Mouse (Mus musculus): ENCODE measurements around the gene Lrrc4c. TPM values are rescaled to one million over a fixed set of nuclear protein-coding genes. Genes with fewer than 3 reads are reported as not detected.

Gene Lrrc4c
- total RNA-seq, 1 experiment, result 0.09 TPM

GRCm38 (mm10) chr2:97586322-97586721, 1268.4 kb downstream of the Lrrc4c start:
- Histone ChIP-seq H3K27ac (ENCODE audit: insufficient read depth, low read depth, low read length, poor library complexity, severe bottlenecking) (no peak overlapping the region), H3K9me3 (ENCODE audit: control insufficient read depth, insufficient read depth, low read depth, low read length) (no peaks in the 10 kb centered on the region), H3K36me3 (ENCODE audit: control insufficient read depth, insufficient read depth, low read length, poor library complexity, severe bottlenecking) (no peaks in the 10 kb centered on the region), H3K9ac (ENCODE audit: insufficient read depth, low read depth, low read length, poor library complexity, severe bottlenecking) (no peak overlapping the region), H3K4me3 (ENCODE audit: insufficient read depth in 1 of 2, low read depth in 1 of 2, low read length in 2 of 2, poor library complexity in 1 of 2, severe bottlenecking in 1 of 2) (no peak overlapping the region), H3K4me1 (ENCODE audit: control insufficient read depth in 2 of 2, insufficient read depth in 2 of 2, low read length in 2 of 2, poor library complexity in 1 of 2) (no peaks in the 10 kb centered on the region)
- DNase-seq (ENCODE audit: low read depth, low spot score), result no peak
- TF ChIP-seq MAFK (IDR thresholded peaks at IDR 0.05; ENCODE audit: insufficient read depth, low read depth, low read length) (no peak), ZNF384 (IDR thresholded peaks at IDR 0.05; ENCODE audit: low read depth, low read length) (no peak), HCFC1 (IDR thresholded peaks at IDR 0.05; ENCODE audit: borderline replicate concordance, insufficient read depth, low read length) (no peak)
- in situ Hi-C loops (cut with MboI; ENCODE audit: low sequenced_read_pairs in 2 of 2, unreplicated experiment in 2 of 2), result no loop called here

GRCm38 (mm10) chr2:97590563-97590962, 1272.6 kb downstream of the Lrrc4c start:
- H3K9me3 ChIP-seq (ENCODE audit: control insufficient read depth, insufficient read depth, low read depth, low read length), result no peaks in the 10 kb centered on the region
- no peak overlapping the region for H3K4me3 ChIP-seq (ENCODE audit: insufficient read depth in 1 of 2, low read depth in 1 of 2, low read length in 2 of 2, poor library complexity in 1 of 2, severe bottlenecking in 1 of 2)
- no peak overlapping the region for H3K27ac ChIP-seq (ENCODE audit: insufficient read depth, low read depth, low read length, poor library complexity, severe bottlenecking)
- in situ Hi-C loops (cut with MboI; ENCODE audit: low sequenced_read_pairs in 2 of 2, unreplicated experiment in 2 of 2), result no loop called here
- TF ChIP-seq ZNF384 (IDR thresholded peaks at IDR 0.05; ENCODE audit: low read depth, low read length) (no peak), MAFK (IDR thresholded peaks at IDR 0.05; ENCODE audit: insufficient read depth, low read depth, low read length) (no peak), CHD2 (IDR thresholded peaks at IDR 0.05; ENCODE audit: low read depth, low read length) (no peak), HCFC1 (IDR thresholded peaks at IDR 0.05; ENCODE audit: borderline replicate concordance, insufficient read depth, low read length) (no peak), ZC3H11A (IDR thresholded peaks at IDR 0.05; ENCODE audit: borderline replicate concordance, low read depth, low read length) (no peak)
- no peaks in the 10 kb centered on the region for H3K36me3 ChIP-seq (ENCODE audit: control insufficient read depth, insufficient read depth, low read length, poor library complexity, severe bottlenecking)
- DNase-seq (ENCODE audit: low read depth, low spot score), result no peak
- H3K9ac ChIP-seq (ENCODE audit: insufficient read depth, low read depth, low read length, poor library complexity, severe bottlenecking), result no peak overlapping the region
- H3K4me1 ChIP-seq (ENCODE audit: control insufficient read depth in 2 of 2, insufficient read depth in 2 of 2, low read length in 2 of 2, poor library complexity in 1 of 2), result no peaks in the 10 kb centered on the region

- DNase-seq (ENCODE audit: low read depth, low spot score), result no peak
- no peak overlapping the region for H3K27ac ChIP-seq (ENCODE audit: insufficient read depth, low read depth, low read length, poor library complexity, severe bottlenecking)
- no peaks in the 10 kb centered on the region for H3K36me3 ChIP-seq (ENCODE audit: control insufficient read depth, insufficient read depth, low read length, poor library complexity, severe bottlenecking)
- no peaks in the 10 kb centered on the region for H3K9me3 ChIP-seq (ENCODE audit: control insufficient read depth, insufficient read depth, low read depth, low read length)
- H3K4me1 ChIP-seq (ENCODE audit: control insufficient read depth in 2 of 2, insufficient read depth in 2 of 2, low read length in 2 of 2, poor library complexity in 1 of 2), result no peaks in the 10 kb centered on the region
- in situ Hi-C loops (cut with MboI; ENCODE audit: low sequenced_read_pairs in 2 of 2, unreplicated experiment in 2 of 2), result no loop called here
- H3K4me3 ChIP-seq (ENCODE audit: insufficient read depth in 1 of 2, low read depth in 1 of 2, low read length in 2 of 2, poor library complexity in 1 of 2, severe bottlenecking in 1 of 2), result no peak overlapping the region
- no peak overlapping the region for H3K9ac ChIP-seq (ENCODE audit: insufficient read depth, low read depth, low read length, poor library complexity, severe bottlenecking)
- TF ChIP-seq ZNF384 (IDR thresholded peaks at IDR 0.05; ENCODE audit: low read depth, low read length) (no peak), ZC3H11A (IDR thresholded peaks at IDR 0.05; ENCODE audit: borderline replicate concordance, low read depth, low read length) (no peak), HCFC1 (IDR thresholded peaks at IDR 0.05; ENCODE audit: borderline replicate concordance, insufficient read depth, low read length) (no peak), CHD2 (IDR thresholded peaks at IDR 0.05; ENCODE audit: low read depth, low read length) (no peak), MAFK (IDR thresholded peaks at IDR 0.05; ENCODE audit: insufficient read depth, low read depth, low read length) (no peak)
Observed at GRCm38 (mm10) chr2:97604182-97604581, 1286.2 kb downstream of the Lrrc4c start.

- Histone ChIP-seq H3K9ac (ENCODE audit: insufficient read depth, low read depth, low read length, poor library complexity, severe bottlenecking) (no peak overlapping the region), H3K27ac (ENCODE audit: insufficient read depth, low read depth, low read length, poor library complexity, severe bottlenecking) (no peak overlapping the region), H3K4me3 (ENCODE audit: insufficient read depth in 1 of 2, low read depth in 1 of 2, low read length in 2 of 2, poor library complexity in 1 of 2, severe bottlenecking in 1 of 2) (no peak overlapping the region), H3K36me3 (ENCODE audit: control insufficient read depth, insufficient read depth, low read length, poor library complexity, severe bottlenecking) (no peaks in the 10 kb centered on the region), H3K9me3 (ENCODE audit: control insufficient read depth, insufficient read depth, low read depth, low read length) (no peaks in the 10 kb centered on the region), H3K4me1 (ENCODE audit: control insufficient read depth in 2 of 2, insufficient read depth in 2 of 2, low read length in 2 of 2, poor library complexity in 1 of 2) (no peaks in the 10 kb centered on the region)
- in situ Hi-C loops (cut with MboI; ENCODE audit: low sequenced_read_pairs in 2 of 2, unreplicated experiment in 2 of 2), result no loop called here
- TF ChIP-seq CHD2 (IDR thresholded peaks at IDR 0.05; ENCODE audit: low read depth, low read length) (no peak), ZC3H11A (IDR thresholded peaks at IDR 0.05; ENCODE audit: borderline replicate concordance, low read depth, low read length) (no peak), HCFC1 (IDR thresholded peaks at IDR 0.05; ENCODE audit: borderline replicate concordance, insufficient read depth, low read length) (no peak), ZNF384 (IDR thresholded peaks at IDR 0.05; ENCODE audit: low read depth, low read length) (no peak), MAFK (IDR thresholded peaks at IDR 0.05; ENCODE audit: insufficient read depth, low read depth, low read length) (no peak)
- no peak for DNase-seq (ENCODE audit: low read depth, low spot score)
Observed at GRCm38 (mm10) chr2:97604688-97605215, 1286.8 kb downstream of the Lrrc4c start.

DNA sequence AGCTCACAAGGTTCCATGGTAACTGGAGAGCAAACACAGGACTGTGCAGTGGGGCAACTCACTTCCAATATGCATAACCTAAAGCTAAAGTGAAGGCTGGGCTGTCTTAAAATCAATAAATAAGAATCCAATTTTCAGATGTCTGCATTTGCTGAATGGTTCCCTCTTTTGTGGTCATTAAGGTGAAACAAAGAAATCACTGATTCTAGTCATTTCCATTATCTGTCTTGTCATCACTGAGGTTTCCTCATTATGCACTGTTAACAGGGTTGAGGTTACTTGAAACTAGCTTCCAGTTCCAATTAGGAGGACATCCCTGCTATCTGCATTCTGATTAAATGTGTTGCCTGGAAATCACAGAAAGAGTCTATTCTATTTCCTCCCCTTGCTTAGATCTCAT, 1291.5 kb downstream of the Lrrc4c start:
- Histone ChIP-seq H3K9ac (ENCODE audit: insufficient read depth, low read depth, low read length, poor library complexity, severe bottlenecking) (no peak overlapping the region), H3K4me1 (ENCODE audit: control insufficient read depth in 2 of 2, insufficient read depth in 2 of 2, low read length in 2 of 2, poor library complexity in 1 of 2) (no peaks in the 10 kb centered on the region), H3K9me3 (ENCODE audit: control insufficient read depth, insufficient read depth, low read depth, low read length) (no peaks in the 10 kb centered on the region), H3K27ac (ENCODE audit: insufficient read depth, low read depth, low read length, poor library complexity, severe bottlenecking) (no peak overlapping the region), H3K4me3 (ENCODE audit: insufficient read depth in 1 of 2, low read depth in 1 of 2, low read length in 2 of 2, poor library complexity in 1 of 2, severe bottlenecking in 1 of 2) (no peak overlapping the region), H3K36me3 (ENCODE audit: control insufficient read depth, insufficient read depth, low read length, poor library complexity, severe bottlenecking) (no peaks in the 10 kb centered on the region)
- no peak for DNase-seq (ENCODE audit: low read depth, low spot score)
- in situ Hi-C loops (cut with MboI; ENCODE audit: low sequenced_read_pairs in 2 of 2, unreplicated experiment in 2 of 2), result no loop called here
- no peak for TF ChIP-seq CHD2 (IDR thresholded peaks at IDR 0.05; ENCODE audit: low read depth, low read length)
- no peak for TF ChIP-seq ZNF384 (IDR thresholded peaks at IDR 0.05; ENCODE audit: low read depth, low read length)
- TF ChIP-seq MAFK (IDR thresholded peaks at IDR 0.05; ENCODE audit: insufficient read depth, low read depth, low read length), result no peak
- TF ChIP-seq HCFC1 (IDR thresholded peaks at IDR 0.05; ENCODE audit: borderline replicate concordance, insufficient read depth, low read length), result no peak
- TF ChIP-seq ZC3H11A (IDR thresholded peaks at IDR 0.05; ENCODE audit: borderline replicate concordance, low read depth, low read length), result no peak

All from ES-E14 (cell line).